Mouse (Mus musculus) skeletal muscle tissue, adult 2 months (tissue): ENCODE measurements around the gene Rusc1.

Experiments
- DNase-seq: peaks from one replicate; pipeline ENCODE4 v3.0.0-alpha.2; 2012; ENCODE audit warnings: low read depth, low spot score

Gene Rusc1

GRCm38 (mm10) chr3:89093175-89093574 is at the start of gene Rusc1:
TSS of gene Rusc1 (minus strand) at chr3:89093311.
- peak; percentile 49 for DNase-seq

DNA sequence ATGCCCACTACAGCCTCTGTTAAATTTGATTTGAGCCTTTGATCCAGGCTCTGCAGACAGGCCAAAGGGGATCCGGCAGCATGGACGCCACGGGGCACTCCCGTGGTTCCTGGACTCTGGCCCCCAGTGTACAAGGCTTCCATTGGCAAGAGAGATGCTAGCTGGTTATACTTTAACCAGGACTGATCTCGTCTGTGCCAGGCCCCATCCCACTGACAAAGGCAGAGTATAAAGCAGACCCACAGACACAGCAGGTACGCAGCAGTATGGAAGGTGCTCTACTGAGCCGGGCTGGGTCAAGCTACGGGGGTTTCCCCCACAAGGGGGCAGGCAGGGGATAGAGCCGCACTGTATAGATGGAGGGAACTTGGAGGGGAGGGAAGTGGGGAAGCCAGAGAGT is 43.3 kb upstream of the Rusc1 start:
- DNase-seq, result no peak

DNA sequence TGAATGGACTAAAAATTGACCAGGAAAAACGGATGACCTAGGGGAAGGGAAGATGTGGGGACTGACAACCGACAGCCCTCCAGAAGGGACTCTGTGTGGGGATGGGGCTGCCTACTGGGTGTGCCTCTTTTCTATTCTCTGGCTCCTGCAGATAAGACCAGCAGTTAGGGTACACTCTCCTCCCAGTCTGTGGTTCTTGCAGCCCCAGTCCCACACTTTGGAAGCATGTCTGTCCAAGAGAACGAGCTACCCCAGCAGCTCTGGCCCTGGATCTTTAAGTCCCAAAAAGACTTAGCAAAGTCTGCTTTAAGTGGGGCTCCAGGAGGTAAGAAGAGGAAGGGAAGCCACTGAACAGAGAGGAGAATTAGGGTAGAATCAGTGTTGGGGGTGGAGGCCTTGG is 42.8 kb upstream of the Rusc1 start, which contains the start of gene Pklr:
TSS of gene Pklr (plus strand) at position 185 of the 400 bp plus-strand sequence.
- no peak for DNase-seq

DNA sequence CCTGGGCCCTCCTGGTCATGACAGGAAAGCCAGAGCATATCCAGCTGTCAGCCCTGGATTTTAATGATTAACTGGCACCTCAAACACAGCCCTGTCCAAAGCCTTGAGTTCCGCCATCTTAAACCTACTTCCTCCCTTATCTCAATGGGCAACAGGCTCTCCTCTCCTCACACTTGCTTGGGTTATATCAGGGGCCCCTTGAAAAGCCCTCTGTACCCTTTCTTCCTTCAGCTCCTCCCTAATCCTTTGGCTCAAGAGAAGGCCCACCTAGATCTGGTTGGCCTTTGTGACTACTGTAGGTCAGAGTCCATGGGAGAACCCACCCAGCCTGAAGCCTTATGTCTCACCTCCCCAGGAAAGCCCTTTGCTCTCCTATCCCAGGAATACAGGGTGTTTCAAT is 40.6 kb upstream of the Rusc1 start:
- DNase-seq, result no peak

DNA sequence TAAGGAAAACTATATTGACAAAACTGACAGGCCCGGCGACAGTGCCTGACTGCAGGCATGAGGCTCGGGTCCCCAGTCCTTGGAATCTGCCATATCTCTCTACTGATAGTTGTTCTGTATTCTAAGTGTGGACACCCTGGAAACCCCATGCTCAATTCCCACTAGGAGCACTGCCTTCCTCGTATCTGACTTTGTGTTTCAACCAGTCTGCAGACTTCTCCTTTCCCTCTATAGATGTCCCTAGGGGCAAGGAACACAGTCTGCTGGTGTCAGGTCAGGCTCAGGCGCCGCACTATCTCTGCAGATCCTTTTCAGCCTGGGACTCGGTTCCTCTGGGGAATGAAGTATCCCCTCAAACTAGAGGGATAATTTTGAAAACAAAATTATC is 39.9 kb upstream of the Rusc1 start:
- DNase-seq, result no peak

DNA sequence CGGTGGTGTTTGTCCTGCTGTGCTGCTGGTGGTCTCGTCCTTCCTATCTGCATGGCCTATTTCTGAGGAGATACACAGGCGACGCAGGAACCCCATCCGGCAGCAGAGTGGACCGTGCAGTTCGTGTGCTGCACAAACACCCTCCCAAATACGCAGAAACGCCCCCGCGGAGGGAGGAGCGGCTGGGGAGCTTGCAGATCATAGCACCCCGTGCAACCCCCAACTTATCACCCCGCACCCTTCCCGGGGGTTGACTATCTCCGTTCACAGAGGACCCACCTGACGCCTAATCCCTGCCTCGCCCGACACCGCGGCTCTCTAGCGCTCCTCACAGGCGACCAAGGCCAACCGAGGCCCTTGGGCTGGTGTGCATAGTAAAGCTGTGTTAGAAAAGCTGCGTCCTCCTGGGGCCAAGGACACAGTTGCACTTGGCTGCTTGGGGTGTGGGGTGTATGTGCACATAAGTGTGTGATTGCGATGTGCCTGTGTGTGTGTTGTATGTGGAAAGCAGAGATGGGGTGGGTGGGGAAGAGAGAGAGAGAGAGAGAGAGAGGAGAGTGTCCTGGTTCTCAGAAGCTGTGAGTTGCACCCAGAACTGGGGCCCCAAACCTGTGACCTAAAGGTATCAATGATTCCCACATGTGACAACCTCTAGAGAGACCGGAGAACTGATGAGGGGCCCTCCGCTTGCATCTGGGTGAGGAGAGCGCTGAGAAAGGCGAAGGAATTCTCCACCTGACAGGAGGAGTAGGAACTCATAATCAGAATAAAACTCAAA is 39.4 kb upstream of the Rusc1 start:
- DNase-seq, result no peak

- DNase-seq, result no peak
Measured at GRCm38 (mm10) chr3:89131816-89132215, 38.7 kb upstream of the Rusc1 start.

DNA sequence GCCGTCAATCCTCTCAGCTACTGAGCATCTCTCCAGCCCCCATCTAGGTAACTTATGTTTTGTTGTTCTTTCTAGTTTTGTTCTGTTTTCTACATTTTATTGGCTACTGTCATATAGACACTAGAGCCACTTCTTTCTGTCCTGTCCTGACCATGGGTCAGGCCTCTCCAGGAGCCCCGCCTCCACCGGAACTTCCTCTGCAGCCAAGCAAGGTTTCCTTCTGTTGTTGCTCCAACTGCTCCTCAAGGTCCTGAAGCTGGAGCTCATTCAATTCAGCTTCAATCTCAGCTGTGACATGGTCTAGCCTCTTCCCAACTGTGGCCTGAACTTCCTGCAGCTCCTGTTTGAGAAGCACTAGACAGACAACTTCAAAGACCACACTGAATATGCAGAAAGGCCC is 36.8 kb upstream of the Rusc1 start:
- no peak for DNase-seq

DNA sequence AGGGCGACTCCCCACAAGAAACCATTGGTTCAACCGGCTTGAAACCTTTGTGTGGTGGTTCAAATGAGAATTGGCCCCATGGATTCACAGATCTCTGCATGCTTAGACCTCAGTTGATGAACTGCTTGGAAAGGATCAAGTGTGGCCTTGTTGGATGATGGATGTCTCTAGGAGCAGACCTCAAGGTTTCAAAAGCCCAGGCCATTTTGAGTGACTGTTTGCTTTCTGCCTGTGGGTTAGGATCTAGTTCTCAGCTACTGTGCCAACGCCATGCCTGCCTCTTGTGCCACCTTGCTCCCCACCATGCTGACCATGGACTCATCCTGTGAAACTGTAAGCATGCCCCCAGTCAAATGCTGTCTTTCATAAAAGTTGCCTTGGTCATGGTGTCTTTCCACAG is 32.9 kb upstream of the Rusc1 start:
- no peak for DNase-seq

- no peak for DNase-seq
Measured at GRCm38 (mm10) chr3:89124241-89124640, 31.1 kb upstream of the Rusc1 start.

- peak; percentile 20 for DNase-seq
Measured at GRCm38 (mm10) chr3:89123313-89123712, 30.2 kb upstream of the Rusc1 start.

GRCm38 (mm10) chr3:89115522-89115921 is 22.4 kb upstream of the Rusc1 start:
- no peak for DNase-seq

DNA sequence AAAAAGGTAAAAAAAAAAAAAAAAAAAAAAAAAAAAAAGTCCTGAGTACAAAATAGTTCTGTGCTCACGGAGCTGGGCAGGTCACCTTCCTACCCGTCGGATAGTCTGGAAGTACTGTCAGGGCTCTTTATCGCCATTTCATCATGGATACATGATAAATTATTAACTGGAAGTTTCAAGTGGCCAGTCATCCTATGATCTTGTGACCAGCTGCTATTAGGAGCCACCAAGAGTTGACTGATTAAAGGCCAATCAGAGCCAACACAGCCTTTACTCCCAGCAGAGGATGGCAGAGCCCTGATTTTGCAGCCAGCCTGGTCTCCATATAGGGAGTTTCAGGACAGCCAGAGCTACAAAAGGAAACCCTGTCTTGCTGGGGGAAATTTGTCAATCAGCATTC is 19.9 kb upstream of the Rusc1 start:
- no peak for DNase-seq

- no peak for DNase-seq
Measured at GRCm38 (mm10) chr3:89108146-89108545, 15.0 kb upstream of the Rusc1 start.

DNA sequence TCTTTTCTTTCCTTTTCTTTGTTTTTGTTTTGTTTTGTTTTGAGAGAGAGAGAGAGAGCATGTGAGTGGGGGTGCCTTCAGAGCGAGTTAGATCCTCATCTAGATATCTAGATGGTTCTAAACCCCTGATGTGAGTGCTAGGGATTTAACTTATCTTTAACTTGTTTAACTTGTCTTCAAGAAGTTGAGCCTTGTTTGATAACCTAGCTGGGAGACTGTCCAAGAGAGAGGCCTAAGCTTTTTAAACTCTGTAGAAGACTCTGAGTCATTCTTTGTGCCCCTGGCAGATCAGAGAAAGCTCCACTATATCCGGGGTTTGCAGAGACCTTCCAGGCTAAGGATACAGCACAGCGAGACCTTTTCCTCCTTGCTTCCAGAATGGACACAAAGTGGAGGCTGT is 14.4 kb upstream of the Rusc1 start:
- no peak for DNase-seq

- no peak for DNase-seq
Measured at GRCm38 (mm10) chr3:89106881-89107280, 13.8 kb upstream of the Rusc1 start.

- DNase-seq, result no peak
Measured at GRCm38 (mm10) chr3:89103291-89103595, 10.1 kb upstream of the Rusc1 start.

- DNase-seq, result no peak
Measured at GRCm38 (mm10) chr3:89102495-89103290, 9.6 kb upstream of the Rusc1 start.

- DNase-seq, result peak; percentile 98
Measured at GRCm38 (mm10) chr3:89101812-89102494, 8.8 kb upstream of the Rusc1 start, which contains the start of gene Fdps. TSS of gene Fdps (minus strand) at chr3:89101959.

DNA sequence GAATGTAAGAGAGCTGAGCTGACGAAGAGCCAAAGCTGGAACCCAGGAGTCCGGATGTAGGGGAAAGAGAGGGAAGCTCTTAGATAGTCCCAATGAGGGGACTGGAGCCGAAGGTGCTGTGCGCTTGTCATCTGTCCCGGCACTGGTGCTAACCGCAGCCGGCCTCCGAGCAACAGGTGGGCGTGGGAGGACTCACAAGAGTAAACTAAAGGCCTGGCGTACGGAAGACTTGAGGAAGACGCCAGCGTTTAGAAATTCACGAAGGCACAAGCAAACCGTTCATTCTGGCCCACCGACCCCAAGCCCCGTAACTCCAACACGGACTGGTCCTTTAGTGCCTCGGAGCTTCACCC is 8.3 kb upstream of the Rusc1 start:
- DNase-seq, result no peak

- DNase-seq, result no peak
Measured at GRCm38 (mm10) chr3:89100811-89101210, 7.7 kb upstream of the Rusc1 start, which contains the start of gene Gm43738. TSS of gene Gm43738 (minus strand) at chr3:89101099.

DNA sequence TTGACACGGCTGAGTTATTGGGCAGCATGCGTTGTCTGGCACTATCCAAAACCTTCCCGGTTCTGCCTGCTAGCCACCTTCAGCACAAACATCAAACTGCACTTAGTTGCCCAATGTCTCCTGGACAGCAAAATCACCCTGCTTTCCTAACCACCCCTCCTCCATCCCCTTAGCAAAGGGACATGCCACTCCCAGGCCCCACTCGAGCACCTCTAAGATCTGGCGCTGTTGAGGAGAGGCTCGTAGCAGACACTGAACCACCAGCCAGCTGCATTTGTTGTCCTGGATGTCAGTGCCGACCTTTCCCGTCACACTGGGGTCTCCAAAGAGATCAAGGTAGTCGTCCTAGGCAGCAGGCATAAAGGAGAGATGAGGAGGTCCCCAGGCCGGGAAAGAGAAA is 910 bp upstream of the Rusc1 start:
- no peak for DNase-seq
